Mouse (Mus musculus) gastrocnemius, postnatal 36 days (tissue): ENCODE measurements around the gene Rtn4ip1. TPM values are rescaled to one million over a fixed set of nuclear protein-coding genes. Genes with fewer than 3 reads are reported as not detected.

Source experiments
- DNase-seq, 2 experiments: peaks; one replicate each; pipeline ENCODE4 v3.0.0; 2022
- intact Hi-C: fragments of 180-260 bp; cut with DNase I; formaldehyde crosslinking; loops from one replicate; pipeline ENCODE4 v1.15.1; 2025
- total RNA-seq, 2 experiments: library from RNA; stranded (reverse); gene quantifications; 2 replicates each; pipeline ENCODE4 v1.2.3; 2021

The Rtn4ip1 gene
- total RNA-seq, 2 experiments from 2014 or later = 22.0 to 22.8 TPM

GRCm38 (mm10) chr10:43998503-43999082 is 97.0 kb downstream of the Rtn4ip1 start:
- no peak for DNase-seq
- intact Hi-C loops = no loop called here

- intact Hi-C loops = loop anchor here (5.0 kb wide), 1 partner anchor 72 kb away; no protein-coding TSS in a partner anchor
- no peak for DNase-seq
These were observed 98.7 kb downstream of the Rtn4ip1 start for GRCm38 (mm10) chr10:44000156-44000865.

- DNase-seq = no peak
- intact Hi-C loops = loop anchor here (5.0 kb wide), 1 partner anchor 70 kb away; no protein-coding TSS in a partner anchor
These were observed 100.7 kb downstream of the Rtn4ip1 start for GRCm38 (mm10) chr10:44002004-44002940.

GRCm38 (mm10) chr10:44002995-44003524 is 101.5 kb downstream of the Rtn4ip1 start:
- intact Hi-C loops = loop anchor here (5.0 kb wide), 1 partner anchor 69 kb away; no protein-coding TSS in a partner anchor

GRCm38 (mm10) chr10:44003551-44004151 is 102.0 kb downstream of the Rtn4ip1 start:
- peak; percentile 38 to 57 for DNase-seq
- intact Hi-C loops = loop anchor here (5.0 kb wide), 1 partner anchor 69 kb away; no protein-coding TSS in a partner anchor

More at GRCm38 (mm10) chr10:44002995-44003524, 101.5 kb downstream of the Rtn4ip1 start:
- DNase-seq = no peak

- DNase-seq = no peak
- intact Hi-C loops = loop anchor here (5.0 kb wide), 1 partner anchor 68 kb away; no protein-coding TSS in a partner anchor
These were observed 102.7 kb downstream of the Rtn4ip1 start for GRCm38 (mm10) chr10:44004221-44004751.

GRCm38 (mm10) chr10:44005677-44006641 is 104.4 kb downstream of the Rtn4ip1 start:
- intact Hi-C loops = no loop called here
- no peak for DNase-seq

Other genes with a start within 250 kb of the Rtn4ip1 start
- gene Qrsl1, start 62 bp upstream of the Rtn4ip1 start, total RNA-seq = 10 to 100 TPM; 14.1 to 15.0 TPM
- 1 to 10 TPM; 1.0 to 1.3 TPM for gene Crybg1, start 247.0 kb downstream of the Rtn4ip1 start, total RNA-seq